Mouse (Mus musculus): Measurements from ENCODE around the gene Babam1. TPM values are rescaled to one million over a fixed set of nuclear protein-coding genes. Genes with fewer than 3 reads are reported as not detected.
"Not testable (repeated sequence)": the region's sequence is repeated elsewhere in the genome, so short reads cannot be mapped to it uniquely, and the experiment has no call there.

Babam1 gene
- total RNA-seq, 2 experiments from 2014 or later, result 70.0 to 101 TPM

DNA sequence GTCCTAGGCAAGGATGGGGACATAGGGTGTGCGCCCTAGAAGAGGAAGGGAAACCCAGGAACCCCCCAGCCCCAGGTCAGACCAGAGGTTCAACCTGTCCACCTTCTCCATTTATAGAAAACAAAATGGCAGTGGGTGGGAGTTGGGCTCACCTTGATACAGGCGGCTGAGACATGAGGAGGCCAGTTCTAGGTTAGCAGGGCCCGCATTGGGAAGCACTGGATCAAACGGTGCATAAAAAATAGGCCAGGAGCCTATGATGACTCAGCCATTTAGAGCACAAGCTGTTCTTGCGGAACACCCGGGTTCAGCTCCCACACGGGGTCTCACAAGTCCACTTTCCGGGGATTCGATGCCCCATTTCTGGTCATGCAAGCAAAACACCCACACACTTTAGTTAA lies 8.3 kb downstream of the Babam1 start:
- 0 out of 2 replicates have a peak, but pooled peaks have one; percentile 13 for ATAC-seq (replicated peaks; ENCODE audit: poor library complexity, severe bottlenecking)

DNA sequence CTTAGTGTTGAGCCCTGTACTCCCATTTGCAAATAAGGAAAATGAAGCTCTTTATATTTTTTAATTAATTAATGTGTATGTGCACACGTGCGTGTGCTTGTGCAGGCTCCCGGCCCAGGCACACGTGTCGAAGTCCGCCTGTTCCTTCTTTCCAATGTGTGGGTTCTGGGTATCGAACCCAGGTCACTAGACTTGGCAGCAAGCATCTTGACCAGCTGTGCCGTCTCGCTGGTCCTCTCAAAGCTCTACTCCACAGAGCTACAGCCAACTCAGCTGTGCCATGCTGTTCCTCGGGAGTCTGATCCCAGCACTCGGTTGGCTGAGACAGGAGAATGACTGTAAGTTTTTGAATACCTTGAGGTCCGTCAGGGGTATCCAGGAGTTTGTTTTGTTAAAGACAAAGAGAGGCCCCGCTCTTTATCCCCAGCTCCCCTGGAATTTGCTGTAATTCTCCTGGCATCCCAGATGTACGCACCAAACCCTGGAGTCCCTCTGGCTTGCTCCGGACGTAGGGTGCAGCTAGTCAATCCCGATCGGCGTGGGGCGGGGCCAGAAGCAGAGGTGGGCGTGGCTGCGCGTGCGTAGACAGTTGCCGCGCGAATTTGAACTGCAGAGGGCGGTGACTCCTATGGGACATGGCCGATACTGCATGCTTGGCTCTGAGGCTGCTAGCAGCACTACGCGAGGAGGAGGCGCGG lies 8.9 kb downstream of the Babam1 start, which contains the start of gene Ankle1:
Gene Ankle1, plus strand, starts transcription at position 610 of the 698 bp plus-strand sequence.
- ATAC-seq (replicated peaks; ENCODE audit: poor library complexity, severe bottlenecking), result peak; percentile 82

DNA sequence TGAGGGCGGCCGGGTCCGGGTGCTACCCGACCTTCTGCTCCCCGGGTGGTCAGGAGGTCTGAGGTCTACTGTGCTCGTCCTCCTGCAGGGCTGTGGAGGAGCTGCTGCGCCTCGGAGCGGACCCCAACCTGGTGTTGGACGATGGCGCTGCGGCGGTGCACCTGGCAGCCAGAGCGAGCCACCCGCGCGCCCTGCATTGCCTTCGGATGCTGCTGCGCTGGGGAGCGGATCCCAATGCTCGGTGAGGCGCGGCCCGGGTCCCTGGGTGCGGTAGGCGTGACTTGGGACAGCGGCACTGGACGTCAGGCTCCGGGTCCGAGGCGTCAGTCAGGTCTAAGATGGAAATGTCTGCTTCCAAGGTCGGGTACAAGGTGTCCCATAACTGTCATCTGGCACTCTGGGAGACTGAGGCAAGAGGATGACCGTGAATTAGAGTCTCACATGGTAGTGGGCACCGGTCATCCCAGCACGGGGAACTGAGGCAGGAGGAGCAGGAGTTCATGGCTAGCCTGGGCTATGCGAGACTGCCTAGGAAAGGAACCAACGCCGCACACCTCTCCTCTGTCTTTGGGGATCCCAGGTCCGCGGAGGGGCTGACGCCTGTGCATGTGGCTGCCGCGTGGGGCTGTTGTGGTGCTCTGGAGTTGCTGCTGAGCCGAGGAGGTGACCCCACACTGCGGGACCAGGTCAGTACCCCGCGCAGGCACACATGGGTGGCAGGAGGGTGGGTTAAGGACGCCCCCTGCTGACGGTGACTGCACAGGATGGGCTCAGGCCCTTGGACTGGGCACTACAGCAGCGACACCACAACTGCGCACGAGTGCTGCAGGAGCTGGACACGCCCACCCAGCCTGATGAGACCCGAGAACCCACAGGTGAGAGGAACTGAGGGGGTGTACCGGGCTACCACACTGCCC lies 9.7 kb downstream of the Babam1 start:
- ATAC-seq (replicated peaks; ENCODE audit: poor library complexity, severe bottlenecking), result peak; percentile 79

DNA sequence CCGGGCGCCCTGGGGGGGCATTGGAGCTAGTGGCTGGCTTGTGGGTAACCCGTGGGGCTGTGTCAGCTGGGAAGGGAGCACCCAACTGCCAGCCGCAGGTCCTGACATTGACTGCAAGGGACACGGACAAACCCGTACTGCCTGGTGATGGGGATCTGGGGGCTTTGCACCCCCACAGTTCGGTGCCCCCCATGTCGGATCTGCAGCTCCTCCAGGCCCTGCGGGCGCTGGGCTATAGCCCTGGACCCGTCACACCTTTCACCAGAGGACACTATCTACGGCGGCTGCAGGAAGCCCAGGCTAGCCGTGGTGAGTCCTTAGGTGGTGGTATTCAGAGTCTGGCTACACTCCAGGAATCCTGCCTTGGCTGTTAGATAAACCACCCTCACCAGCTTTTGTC lies 10.8 kb downstream of the Babam1 start:
- ATAC-seq (replicated peaks; ENCODE audit: poor library complexity, severe bottlenecking), result no peak

DNA sequence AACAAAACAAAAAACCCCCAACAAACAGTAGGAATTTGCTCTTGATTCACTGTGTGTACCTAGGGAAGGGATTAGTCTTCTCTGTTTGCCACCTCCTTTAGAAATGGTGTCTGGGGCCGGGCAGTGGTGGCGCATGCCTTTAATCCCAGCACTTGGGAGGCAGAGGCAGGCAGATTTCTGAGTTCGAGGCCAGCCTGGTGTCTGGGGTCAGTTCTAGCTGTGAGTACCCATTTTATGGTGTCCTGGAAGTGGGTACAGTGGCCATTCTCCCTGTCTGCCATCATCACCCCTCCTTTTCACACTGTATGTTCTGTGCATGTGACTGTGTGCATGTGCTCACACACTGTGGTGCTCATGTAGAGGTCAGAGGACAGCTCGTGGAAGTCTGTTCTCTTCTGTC lies 11.6 kb downstream of the Babam1 start:
- ATAC-seq (replicated peaks; ENCODE audit: poor library complexity, severe bottlenecking), result no peak

DNA sequence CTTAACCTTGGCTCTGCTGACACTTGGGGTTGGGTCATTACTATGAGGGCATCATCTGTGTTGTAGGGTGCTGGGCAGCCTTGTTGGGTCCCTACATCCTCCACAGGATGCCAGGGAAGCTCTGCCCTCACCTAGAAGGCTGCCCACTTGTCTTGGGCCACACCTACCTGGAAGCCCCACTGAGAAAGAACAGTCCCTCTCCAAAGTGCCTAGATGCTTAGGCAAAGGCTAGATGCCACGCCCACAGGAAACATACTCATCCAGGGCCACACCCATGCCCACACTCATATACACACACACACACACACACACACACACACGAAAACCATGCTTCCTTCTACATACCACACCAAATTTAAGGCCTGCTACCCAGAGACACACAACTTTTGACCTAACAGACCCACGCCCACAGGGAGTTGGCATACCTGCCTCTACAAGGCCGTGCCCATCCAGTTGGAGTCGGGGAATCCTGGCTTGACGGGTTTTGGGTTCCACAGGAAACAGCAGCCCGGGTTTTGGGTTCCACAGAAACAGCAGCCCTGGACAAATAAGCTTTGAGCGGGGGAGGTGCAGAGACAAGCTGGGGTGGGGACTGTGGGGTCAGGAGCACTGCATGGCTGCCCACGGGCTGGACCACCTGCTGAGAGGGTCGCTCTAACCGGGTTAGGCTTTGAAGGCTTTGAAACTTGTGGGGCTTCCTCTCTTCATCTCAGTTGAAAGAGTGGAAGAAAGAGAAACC lies 15.0 kb downstream of the Babam1 start:
- peak; percentile 62 for ATAC-seq (replicated peaks; ENCODE audit: poor library complexity, severe bottlenecking)

DNA sequence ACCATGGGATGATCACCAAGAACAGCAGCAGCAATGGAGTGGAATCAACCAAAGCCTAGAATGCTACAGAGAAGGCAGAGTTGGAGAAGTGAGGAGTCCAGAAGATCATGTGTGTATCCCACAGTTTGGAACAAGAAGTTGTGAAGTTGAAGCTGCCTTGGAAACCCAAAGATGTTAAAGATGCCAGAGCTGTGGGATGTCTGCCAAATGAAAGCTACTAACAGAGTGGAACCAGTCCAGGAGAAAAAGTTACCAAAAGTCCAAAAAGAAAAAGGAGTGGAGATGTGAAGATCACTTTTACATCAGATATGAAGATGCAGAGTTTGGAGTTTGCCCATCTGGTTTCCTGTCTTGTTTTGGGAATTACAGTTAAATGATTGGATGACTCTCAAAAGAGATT lies 25.5 kb downstream of the Babam1 start:
- ATAC-seq (replicated peaks; ENCODE audit: poor library complexity, severe bottlenecking), result no peak

DNA sequence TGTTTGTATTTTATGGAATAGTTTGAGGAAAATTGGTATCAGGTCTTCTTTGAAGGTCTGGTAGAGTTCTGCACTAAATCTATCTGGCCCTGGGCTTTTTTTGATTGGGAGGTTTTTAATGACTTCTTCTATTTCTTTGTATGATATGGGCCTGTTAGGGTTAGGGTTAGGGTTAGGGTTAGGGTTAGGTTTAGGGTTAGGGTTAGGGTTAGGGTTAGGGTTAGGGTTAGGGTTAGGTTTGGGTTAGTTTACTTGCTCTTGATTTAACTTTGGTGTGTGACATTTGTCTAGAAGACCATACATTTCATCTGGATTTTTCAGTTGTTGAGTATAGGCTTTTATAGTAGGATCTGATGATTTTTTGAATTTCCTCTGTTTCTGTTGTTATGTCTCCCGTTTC lies 36.3 kb downstream of the Babam1 start:
- ATAC-seq (replicated peaks; ENCODE audit: poor library complexity, severe bottlenecking), result not testable (repeated sequence)

DNA sequence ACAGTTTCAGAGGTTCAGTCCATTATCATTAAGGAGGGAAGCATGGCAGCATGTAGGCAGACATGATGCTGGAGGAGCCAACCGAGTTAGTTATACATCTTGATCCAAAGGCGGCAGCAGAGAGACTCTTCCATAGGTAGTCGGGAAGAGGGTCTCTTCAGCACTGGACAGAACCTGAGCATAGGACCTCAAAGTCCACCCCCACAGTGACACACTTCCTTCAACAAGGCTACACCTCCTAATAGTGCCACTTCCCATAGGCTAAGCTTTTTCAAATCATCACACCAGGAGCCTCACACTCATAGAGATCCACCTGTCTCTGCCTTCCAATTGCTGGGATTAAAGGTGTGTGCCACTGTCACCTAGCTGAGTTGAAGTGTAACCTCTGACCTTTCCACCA lies 40.4 kb downstream of the Babam1 start:
- no peak for ATAC-seq (replicated peaks; ENCODE audit: poor library complexity, severe bottlenecking)

DNA sequence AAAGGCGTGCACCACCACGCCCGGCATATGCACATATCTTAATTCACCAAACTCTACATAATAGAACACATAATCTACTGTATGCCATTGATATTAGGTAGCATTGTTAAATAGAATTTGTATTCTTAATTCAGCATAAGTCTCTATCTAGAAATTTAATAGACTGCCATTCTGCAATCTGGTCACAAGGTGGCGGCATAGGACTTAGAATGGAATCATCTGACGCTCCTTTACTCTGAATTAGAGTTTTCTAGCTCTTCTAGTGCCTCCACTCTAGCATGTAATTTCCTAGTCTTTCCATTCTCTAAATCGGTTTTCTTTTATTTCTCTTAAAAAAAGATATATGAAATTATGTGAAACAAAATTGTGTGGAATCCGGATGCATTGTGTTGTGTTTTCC lies 44.7 kb downstream of the Babam1 start:
- peak; percentile 84 for ATAC-seq (replicated peaks; ENCODE audit: poor library complexity, severe bottlenecking)

DNA sequence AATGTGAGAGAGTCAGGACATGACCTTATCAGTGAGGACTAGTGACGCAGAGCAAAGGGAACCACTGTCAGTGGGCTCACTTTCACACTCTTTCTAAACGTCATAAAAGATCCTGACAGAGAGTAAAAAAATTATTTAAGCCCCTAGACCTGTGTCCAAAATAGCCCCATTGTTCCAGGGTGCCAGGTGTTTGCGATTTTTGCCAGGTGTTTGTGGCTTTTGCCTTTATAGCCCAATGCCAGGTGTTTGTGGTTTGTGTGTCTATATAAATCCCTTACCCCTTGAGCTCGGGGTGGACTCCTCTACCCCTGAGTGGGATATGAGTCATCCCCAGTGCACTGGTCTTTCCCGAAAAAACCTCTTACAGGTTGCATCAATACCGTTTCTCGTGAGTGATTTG lies 48.4 kb downstream of the Babam1 start:
- ATAC-seq (replicated peaks; ENCODE audit: poor library complexity, severe bottlenecking), result no peak

DNA sequence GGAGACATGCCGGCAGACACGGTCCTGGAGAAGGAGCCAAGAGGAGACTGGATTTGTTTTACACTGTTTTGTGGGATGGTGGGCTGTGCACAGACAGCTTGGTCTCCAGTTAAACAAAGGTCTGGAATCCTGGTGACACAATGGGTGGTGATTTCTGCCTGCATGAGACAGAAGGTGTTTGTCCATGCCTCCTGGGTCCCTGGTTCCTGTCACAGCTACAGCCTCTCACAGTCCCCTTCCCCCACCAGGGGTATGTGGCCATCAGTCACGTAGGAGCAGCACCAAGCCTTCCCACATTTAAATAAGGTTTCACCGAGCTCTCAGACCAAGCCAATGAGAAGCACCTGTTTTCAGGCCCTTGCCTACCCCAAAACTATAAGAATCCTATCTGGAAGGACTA lies 54.7 kb downstream of the Babam1 start:
- ATAC-seq (replicated peaks; ENCODE audit: poor library complexity, severe bottlenecking), result no peak

DNA sequence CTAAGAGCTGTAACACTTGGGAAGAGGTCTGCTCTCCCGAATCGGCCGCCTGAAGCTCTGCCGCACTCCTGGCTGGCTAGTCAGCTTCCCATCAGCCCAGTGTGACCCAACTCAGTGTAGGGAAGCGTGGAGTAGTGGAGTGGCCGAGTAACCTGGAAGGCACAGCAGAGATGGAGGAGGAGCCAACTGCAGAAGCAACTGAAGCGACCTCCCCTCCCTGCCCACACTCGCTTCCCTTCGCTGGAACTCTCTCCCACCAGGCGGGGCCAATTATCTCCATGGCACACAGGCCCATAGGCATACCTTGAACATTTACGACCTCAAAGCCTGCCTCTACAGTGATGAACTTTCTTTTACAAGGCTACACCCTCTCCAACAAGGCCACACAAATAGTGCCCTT lies 55.1 kb downstream of the Babam1 start:
- no peak for ATAC-seq (replicated peaks; ENCODE audit: poor library complexity, severe bottlenecking)

DNA sequence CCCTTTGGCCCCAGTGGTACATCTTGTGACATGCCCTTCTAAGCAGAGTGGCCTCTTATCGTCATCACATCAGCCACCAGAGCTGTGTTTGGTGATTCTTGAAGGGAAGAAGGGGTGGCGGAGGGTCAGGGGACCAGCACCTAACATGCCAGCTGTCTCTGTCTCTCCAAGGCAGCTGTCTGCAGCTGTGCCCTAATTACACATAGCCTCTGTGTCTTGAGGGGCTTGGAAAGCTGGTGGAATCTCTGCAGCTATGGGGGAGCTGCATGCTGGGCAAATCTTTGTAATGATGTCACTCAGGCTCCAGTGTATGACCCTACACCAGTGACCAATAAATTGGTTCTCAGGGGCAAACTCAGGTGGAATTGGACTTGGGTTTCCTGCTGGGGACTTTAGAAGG lies 56.0 kb downstream of the Babam1 start:
- no peak for ATAC-seq (replicated peaks; ENCODE audit: poor library complexity, severe bottlenecking)

Other genes with a start within 250 kb of the Babam1 start
- 35.5 and 51.5 TPM in 2 replicates for gene Myo9b, start 124.1 kb upstream of the Babam1 start, total RNA-seq (2014; fragmentation: Nextera tagmentation)
- 34.8 and 38.6 TPM in 2 replicates for gene Myo9b, start 124.1 kb upstream of the Babam1 start, total RNA-seq (2017)
- 17.7 and 36.8 TPM in 2 replicates for gene Haus8, start 123.9 kb upstream of the Babam1 start, total RNA-seq (2014; fragmentation: Nextera tagmentation)
- 55.1 and 56.2 TPM in 2 replicates for gene Haus8, start 123.9 kb upstream of the Babam1 start, total RNA-seq (2017)
- 108 and 154 TPM in 2 replicates for gene Use1, start 30.0 kb upstream of the Babam1 start, total RNA-seq (2014; fragmentation: Nextera tagmentation)
- gene Use1, start 30.0 kb upstream of the Babam1 start, total RNA-seq (2017), result 140 and 156 TPM in 2 replicates
- 8.8 and 12.4 TPM in 2 replicates for gene Ocel1, start 25.6 kb upstream of the Babam1 start, total RNA-seq (2014; fragmentation: Nextera tagmentation)
- 8.9 TPM in 2 replicates for gene Ocel1, start 25.6 kb upstream of the Babam1 start, total RNA-seq (2017)
- 1.3 and 7.5 TPM in 2 replicates for gene Nr2f6, start 14.9 kb upstream of the Babam1 start, total RNA-seq (2014; fragmentation: Nextera tagmentation)
- 3.3 and 4.1 TPM in 2 replicates for gene Nr2f6, start 14.9 kb upstream of the Babam1 start, total RNA-seq (2017)
- gene Ushbp1, start 1.1 kb upstream of the Babam1 start, total RNA-seq (2014; fragmentation: Nextera tagmentation), result not detected in 2 replicates
- not detected in 2 replicates for gene Ushbp1, start 1.1 kb upstream of the Babam1 start, total RNA-seq (2017)
- 11.1 and 11.7 TPM in 2 replicates for gene Ankle1, start 9.1 kb downstream of the Babam1 start, total RNA-seq (2014; fragmentation: Nextera tagmentation)
- 11.3 and 12.4 TPM in 2 replicates for gene Ankle1, start 9.1 kb downstream of the Babam1 start, total RNA-seq (2017)
- gene Abhd8, start 66.8 kb downstream of the Babam1 start, total RNA-seq (2014; fragmentation: Nextera tagmentation), result 1.6 and 7.4 TPM in 2 replicates
- gene Abhd8, start 66.8 kb downstream of the Babam1 start, total RNA-seq (2017), result 4.7 and 5.4 TPM in 2 replicates
- 56.5 and 77.6 TPM in 2 replicates for gene Mrpl34, start 68.1 kb downstream of the Babam1 start, total RNA-seq (2014; fragmentation: Nextera tagmentation)
- gene Mrpl34, start 68.1 kb downstream of the Babam1 start, total RNA-seq (2017), result 62.2 and 79.8 TPM in 2 replicates
- gene Dda1, start 72.3 kb downstream of the Babam1 start, total RNA-seq (2014; fragmentation: Nextera tagmentation), result 24.0 and 34.2 TPM in 2 replicates
- gene Dda1, start 72.3 kb downstream of the Babam1 start, total RNA-seq (2017), result 16.9 and 20.3 TPM in 2 replicates
- gene Ano8, start 89.1 kb downstream of the Babam1 start, total RNA-seq (2014; fragmentation: Nextera tagmentation), result 0.43 and 2.5 TPM in 2 replicates
- 1.9 and 4.5 TPM in 2 replicates for gene Ano8, start 89.1 kb downstream of the Babam1 start, total RNA-seq (2017)
- gene Gtpbp3, start 91.2 kb downstream of the Babam1 start, total RNA-seq (2014; fragmentation: Nextera tagmentation), result 3.5 and 12.4 TPM in 2 replicates
- 13.5 and 21.5 TPM in 2 replicates for gene Gtpbp3, start 91.2 kb downstream of the Babam1 start, total RNA-seq (2017)
- gene Plvap, start 114.9 kb downstream of the Babam1 start, total RNA-seq (2014; fragmentation: Nextera tagmentation), result not detected in 2 replicates
- 0.10 and 0.43 TPM in 2 replicates for gene Plvap, start 114.9 kb downstream of the Babam1 start, total RNA-seq (2017)
- not detected in 2 replicates for gene Ccdc194, start 128.8 kb downstream of the Babam1 start, total RNA-seq (2014; fragmentation: Nextera tagmentation)
- not detected in 2 replicates for gene Ccdc194, start 128.8 kb downstream of the Babam1 start, total RNA-seq (2017)
- 47.0 and 55.7 TPM in 2 replicates for gene Bst2, start 140.6 kb downstream of the Babam1 start, total RNA-seq (2014; fragmentation: Nextera tagmentation)
- gene Bst2, start 140.6 kb downstream of the Babam1 start, total RNA-seq (2017), result 49.1 and 58.3 TPM in 2 replicates
- gene Mvb12a, start 146.1 kb downstream of the Babam1 start, total RNA-seq (2014; fragmentation: Nextera tagmentation), result 50.2 and 64.1 TPM in 2 replicates
- gene Mvb12a, start 146.1 kb downstream of the Babam1 start, total RNA-seq (2017), result 55.0 and 56.6 TPM in 2 replicates
- gene Tmem221, start 162.0 kb downstream of the Babam1 start, total RNA-seq (2014; fragmentation: Nextera tagmentation), result not detected in 2 replicates
- gene Tmem221, start 162.0 kb downstream of the Babam1 start, total RNA-seq (2017), result not detected in 2 replicates
- gene Nxnl1, start 169.7 kb downstream of the Babam1 start, total RNA-seq (2014; fragmentation: Nextera tagmentation), result not detected in 2 replicates
- gene Nxnl1, start 169.7 kb downstream of the Babam1 start, total RNA-seq (2017), result 0.36 TPM in 1 of 2 replicates, not detected in the other
- gene Slc27a1, start 172.0 kb downstream of the Babam1 start, total RNA-seq (2014; fragmentation: Nextera tagmentation), result 7.8 and 10.2 TPM in 2 replicates
- gene Slc27a1, start 172.0 kb downstream of the Babam1 start, total RNA-seq (2017), result 3.3 and 6.2 TPM in 2 replicates
- 143 and 180 TPM in 2 replicates for gene Pgls, start 195.3 kb downstream of the Babam1 start, total RNA-seq (2014; fragmentation: Nextera tagmentation)
- 155 and 185 TPM in 2 replicates for gene Pgls, start 195.3 kb downstream of the Babam1 start, total RNA-seq (2017)
- gene Fam129c, start 200.8 kb downstream of the Babam1 start, total RNA-seq (2014; fragmentation: Nextera tagmentation), result 11.6 and 11.7 TPM in 2 replicates
- 0.69 and 6.1 TPM in 2 replicates for gene Fam129c, start 200.8 kb downstream of the Babam1 start, total RNA-seq (2017)
- 93.8 and 107 TPM in 2 replicates for gene Colgalt1, start 214.1 kb downstream of the Babam1 start, total RNA-seq (2014; fragmentation: Nextera tagmentation)
- gene Colgalt1, start 214.1 kb downstream of the Babam1 start, total RNA-seq (2017), result 77.1 and 84.4 TPM in 2 replicates